Mouse (Mus musculus) lung, embryonic 14.5 days (tissue): Measurements from ENCODE around the gene Klf8. TPM values are rescaled to one million over a fixed set of nuclear protein-coding genes. Genes with fewer than 3 reads are reported as not detected.

Source experiments
- ATAC-seq: fragments of 200-750 bp; cut with Nextera tagmentation; 2 replicates; pipeline ENCODE4 v1.8.0; 2017; ENCODE audit warnings: mild to moderate bottlenecking, moderate TSS enrichment, moderate library complexity; ENCODE audit not compliant: insufficient read depth
- DNase-seq: peaks from one replicate; pipeline ENCODE4 v3.0.0-alpha.2; 2015
- H3K27ac ChIP-seq: fragments of 300-500 bp; sonication (generic); 2 replicates; pipeline ENCODE4 v1.5.1; 2014; ENCODE audit warnings: low read depth, mild to moderate bottlenecking, moderate library complexity
- H3K27me3 ChIP-seq: fragments of 300-500 bp; sonication (generic); 2 replicates; pipeline ENCODE4 v1.6.1; 2014; ENCODE audit warnings: low read length, control low read depth; ENCODE audit not compliant: insufficient read depth
- H3K36me3 ChIP-seq: fragments of 300-500 bp; sonication (generic); 2 replicates; pipeline ENCODE4 v1.6.1; 2014; ENCODE audit warnings: control low read depth; ENCODE audit not compliant: insufficient read depth
- H3K4me1 ChIP-seq: fragments of 300-500 bp; sonication (generic); 2 replicates; pipeline ENCODE4 v1.6.1; 2014; ENCODE audit warnings: antibody characterized with exemption, control low read depth; ENCODE audit not compliant: insufficient read depth
- H3K4me2 ChIP-seq: fragments of 300-500 bp; sonication (generic); 2 replicates; pipeline ENCODE4 v1.6.1; 2014; ENCODE audit warnings: mild to moderate bottlenecking
- H3K4me3 ChIP-seq: fragments of 300-500 bp; sonication (generic); 2 replicates; pipeline ENCODE4 v1.5.1; 2014; ENCODE audit warnings: low read depth, low read length
- H3K9ac ChIP-seq: fragments of 300-500 bp; sonication (generic); 2 replicates; pipeline ENCODE4 v1.6.1; 2014
- H3K9me3 ChIP-seq: fragments of 300-500 bp; sonication (generic); 2 replicates; pipeline ENCODE4 v1.6.1; 2016; ENCODE audit warnings: low read depth, low read length, control low read depth
- CTCF ChIP-seq: IDR thresholded peaks from 2 replicates; pipeline ENCODE4 v1.5.1; 2016; ENCODE audit warnings: antibody characterized with exemption, low read depth
- WGBS: fragments of 180-500 bp; shearing (Covaris S2); extraction: QIAGEN DNeasy Blood & Tissue Kit; methylation state at CpG from one replicate; pipeline ENCODE4 v1.1.7; 2014; 5-methylcytosine and 5-hydroxymethylcytosine counted together
- polyA plus RNA-seq: library from polyadenylated mRNA; unstranded; fragments of >200 nt; fragmentation: Nextera tagmentation; extraction: Ambion mirVana; gene quantifications from 2 replicates; pipeline ENCODE4 v1.2.1, GENCODE M21; 2014

The Klf8 gene
- polyA plus RNA-seq, 1 experiment from 2014 or later: 1.3 TPM

GRCm38 (mm10) chrX:153433659-153434293, 196.5 kb downstream of the Klf8 start:
- no peak overlapping the region for H3K27ac ChIP-seq
- H3K4me1 ChIP-seq: no peaks in the 10 kb centered on the region
- DNase-seq (peak; percentile 40), ATAC-seq (no peak)
- no peaks in the 10 kb centered on the region for H3K27me3 ChIP-seq
- no peaks in the 10 kb centered on the region for H3K36me3 ChIP-seq
- H3K4me3 ChIP-seq: no peak overlapping the region
- no peaks in the 10 kb centered on the region for H3K9me3 ChIP-seq
- TF ChIP-seq CTCF: no peak
- H3K4me2 ChIP-seq: no peak overlapping the region
- 28% methylated on average over 5 of the region's 5 CpGs for WGBS
- no peak overlapping the region for H3K9ac ChIP-seq

GRCm38 (mm10) chrX:153439573-153439972, 202.3 kb downstream of the Klf8 start:
- no peaks in the 10 kb centered on the region for H3K27me3 ChIP-seq
- no peaks in the 10 kb centered on the region for H3K4me1 ChIP-seq
- no peaks in the 10 kb centered on the region for H3K9me3 ChIP-seq
- DNase-seq (no peak), ATAC-seq (no peak)
- H3K27ac ChIP-seq: no peak overlapping the region
- no peak overlapping the region for H3K9ac ChIP-seq
- H3K4me3 ChIP-seq: no peak overlapping the region
- no peaks in the 10 kb centered on the region for H3K36me3 ChIP-seq
- no peak for TF ChIP-seq CTCF
- no peak overlapping the region for H3K4me2 ChIP-seq

GRCm38 (mm10) chrX:153440018-153440417, 202.8 kb downstream of the Klf8 start:
- Histone ChIP-seq H3K4me1 (no peaks in the 10 kb centered on the region), H3K36me3 (no peaks in the 10 kb centered on the region), H3K27me3 (no peaks in the 10 kb centered on the region), H3K9ac (no peak overlapping the region), H3K27ac (no peak overlapping the region), H3K4me2 (no peak overlapping the region), H3K9me3 (no peaks in the 10 kb centered on the region), H3K4me3 (no peak overlapping the region)
- ATAC-seq (no peak), DNase-seq (no peak)
- WGBS: 83% methylated on average over 3 of the region's 3 CpGs
- TF ChIP-seq CTCF: no peak

Other genes with a start within 250 kb of the Klf8 start
- 1.5 and 1.6 TPM in 2 replicates for gene Usp51, start 231.0 kb upstream of the Klf8 start, polyA plus RNA-seq
- 45.5 and 46.6 TPM in 2 replicates for gene Mageh1, start 199.9 kb upstream of the Klf8 start, polyA plus RNA-seq
- gene Foxr2, start 118.7 kb upstream of the Klf8 start, polyA plus RNA-seq: 0.05 TPM in 1 of 2 replicates, not detected in the other
- 1.2 and 1.3 TPM in 2 replicates for gene Rragb, start 97.5 kb upstream of the Klf8 start, polyA plus RNA-seq